Mouse (Mus musculus): ENCODE results near the gene Galnt14. TPM values are rescaled to one million over a fixed set of nuclear protein-coding genes. Genes with fewer than 3 reads are reported as not detected.
A peak's percentile ranks its signal among the peaks of the same experiment; 100 is the strongest.

Gene Galnt14
- polyA plus RNA-seq, 1 experiment = not detected

DNA sequence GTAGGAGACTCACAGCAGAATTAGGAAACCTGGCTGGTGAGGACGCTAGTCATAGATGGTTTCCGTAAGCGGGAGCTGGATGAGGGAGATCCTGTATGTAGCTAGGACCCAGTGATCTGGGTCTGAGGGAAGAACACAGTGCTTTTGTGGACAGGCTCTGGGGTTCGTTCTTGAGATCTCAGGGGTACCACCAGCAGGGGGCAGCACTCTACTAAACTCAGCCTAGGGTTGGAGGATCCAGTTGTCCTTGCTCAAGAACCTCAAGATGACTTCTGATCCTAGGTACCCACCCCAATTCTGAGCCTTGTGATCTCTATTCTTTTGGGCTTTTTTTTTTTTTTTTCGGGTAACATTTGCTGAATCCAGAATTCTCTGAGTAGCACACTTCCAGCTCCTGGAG is 137.8 kb downstream of the Galnt14 start:
- 59% methylated on average over 5 of the region's 5 CpGs for WGBS
- Histone ChIP-seq H3K4me3 (replicated peaks; ENCODE audit: control insufficient read depth, low read depth, low read length) (no peak overlapping the region), H3K4me1 (ENCODE audit: control insufficient read depth, insufficient read depth, low read length) (no peaks in the 10 kb centered on the region; the same call in 1 of the 2 replicates), H3K27ac (ENCODE audit: control insufficient read depth, insufficient read depth, low read depth, low read length, poor library complexity) (no peak overlapping the region)
- peak; percentile 65 for TF ChIP-seq CTCF (IDR thresholded peaks at IDR 0.05; ENCODE audit: control insufficient read depth, insufficient read depth, low read length)
- no peak for TF ChIP-seq POLR2A (IDR thresholded peaks at IDR 0.05; ENCODE audit: borderline replicate concordance, control insufficient read depth, low read depth, low read length)

DNA sequence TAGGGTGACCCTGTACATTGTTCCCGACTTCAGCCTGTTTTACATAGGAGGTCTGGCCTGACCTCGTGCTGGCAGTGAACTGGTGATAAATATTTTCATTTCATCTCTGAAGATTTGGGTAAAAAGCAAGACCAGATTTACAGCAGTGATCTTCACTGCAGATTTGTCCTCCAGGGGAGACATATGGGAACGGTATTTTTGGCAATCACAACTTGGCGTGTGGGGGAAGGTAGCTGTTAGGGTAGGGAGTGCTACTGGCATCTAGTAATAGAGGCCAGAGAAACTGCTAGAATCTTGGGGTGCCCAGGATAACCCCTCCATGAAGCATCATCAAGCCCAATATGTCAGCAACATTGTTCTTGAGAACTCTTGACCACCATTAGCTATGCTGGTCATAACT is 138.3 kb downstream of the Galnt14 start:
- 70% methylated on average over 4 of the region's 4 CpGs for WGBS
- no peak for TF ChIP-seq CTCF (IDR thresholded peaks at IDR 0.05; ENCODE audit: control insufficient read depth, insufficient read depth, low read length)
- TF ChIP-seq POLR2A (IDR thresholded peaks at IDR 0.05; ENCODE audit: borderline replicate concordance, control insufficient read depth, low read depth, low read length) = no peak
- no peak overlapping the region for H3K4me3 ChIP-seq (replicated peaks; ENCODE audit: control insufficient read depth, low read depth, low read length)
- no peaks in the 10 kb centered on the region; the same call in 1 of the 2 replicates for H3K4me1 ChIP-seq (ENCODE audit: control insufficient read depth, insufficient read depth, low read length)
- H3K27ac ChIP-seq (ENCODE audit: control insufficient read depth, insufficient read depth, low read depth, low read length, poor library complexity) = no peak overlapping the region

GRCm38 (mm10) chr17:73568204-73568603 is 142.0 kb downstream of the Galnt14 start:
- Histone ChIP-seq H3K27ac (ENCODE audit: control insufficient read depth, insufficient read depth, low read depth, low read length, poor library complexity) (no peak overlapping the region), H3K4me1 (ENCODE audit: control insufficient read depth, insufficient read depth, low read length) (no peaks in the 10 kb centered on the region), H3K4me3 (replicated peaks; ENCODE audit: control insufficient read depth, low read depth, low read length) (no peak overlapping the region)
- WGBS = 72% methylated on average over 9 of the region's 9 CpGs
- TF ChIP-seq POLR2A (IDR thresholded peaks at IDR 0.05; ENCODE audit: borderline replicate concordance, control insufficient read depth, low read depth, low read length) (no peak), CTCF (IDR thresholded peaks at IDR 0.05; ENCODE audit: control insufficient read depth, insufficient read depth, low read length) (no peak)

DNA sequence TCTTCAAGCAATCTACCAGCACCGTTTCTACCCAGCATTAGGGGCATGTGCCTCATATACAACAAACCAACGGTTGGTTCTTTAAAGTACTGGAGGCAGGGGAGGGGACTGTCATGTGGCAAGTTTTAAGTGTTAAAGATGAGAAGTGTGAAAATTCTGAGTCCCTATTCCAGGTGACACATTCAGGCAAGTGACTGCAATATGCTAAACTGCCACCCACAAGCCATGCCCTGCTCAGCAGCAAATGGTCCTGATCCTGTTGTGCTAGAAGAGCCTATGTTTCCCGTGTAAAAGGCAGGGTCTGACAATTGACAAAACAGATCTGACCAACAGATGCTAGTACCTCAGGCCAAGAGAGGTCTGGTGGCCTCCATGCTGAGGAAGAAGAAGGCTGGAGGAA is 149.1 kb downstream of the Galnt14 start:
- WGBS = 32% methylated on average over 3 of the region's 3 CpGs
- no peak overlapping the region for H3K27ac ChIP-seq (ENCODE audit: control insufficient read depth, insufficient read depth, low read depth, low read length, poor library complexity)
- TF ChIP-seq POLR2A (IDR thresholded peaks at IDR 0.05; ENCODE audit: borderline replicate concordance, control insufficient read depth, low read depth, low read length) = no peak
- no peaks in the 10 kb centered on the region for H3K4me1 ChIP-seq (ENCODE audit: control insufficient read depth, insufficient read depth, low read length)
- H3K4me3 ChIP-seq (replicated peaks; ENCODE audit: control insufficient read depth, low read depth, low read length) = no peak overlapping the region

DNA sequence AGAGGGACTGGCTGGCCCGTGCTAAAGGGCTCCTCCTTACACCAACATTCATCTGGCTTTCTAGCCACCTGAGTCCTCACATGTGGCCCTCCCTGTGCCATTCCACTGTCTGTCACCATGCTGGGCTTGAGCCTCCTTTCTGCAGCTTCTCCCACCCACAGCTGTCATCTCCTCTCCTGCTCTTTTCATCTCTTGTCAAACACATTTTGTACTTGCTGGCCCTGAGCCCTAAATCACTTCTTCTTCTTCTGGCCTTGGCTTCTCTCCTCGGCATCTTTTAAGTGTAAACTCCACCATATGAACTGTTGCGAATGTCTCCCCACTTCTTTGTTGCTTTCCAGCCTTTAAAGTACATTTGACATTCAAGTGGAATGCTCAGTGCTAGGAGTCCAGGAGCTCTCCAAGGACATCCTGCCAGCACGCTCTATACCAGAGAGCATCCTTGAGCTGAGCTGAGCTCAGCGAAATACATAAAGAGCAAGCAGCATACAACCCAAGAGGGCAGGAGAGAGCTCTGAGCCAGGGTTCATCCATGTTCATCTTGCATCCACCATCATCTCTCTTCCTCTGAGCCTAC is 150.0 kb downstream of the Galnt14 start:
- no peak overlapping the region for H3K4me3 ChIP-seq (replicated peaks; ENCODE audit: control insufficient read depth, low read depth, low read length)
- WGBS = 73% methylated on average over 5 of the region's 5 CpGs
- H3K27ac ChIP-seq (ENCODE audit: control insufficient read depth, insufficient read depth, low read depth, low read length, poor library complexity) = no peak overlapping the region
- TF ChIP-seq POLR2A (IDR thresholded peaks at IDR 0.05; ENCODE audit: borderline replicate concordance, control insufficient read depth, low read depth, low read length) (no peak), CTCF (IDR thresholded peaks at IDR 0.05; ENCODE audit: control insufficient read depth, insufficient read depth, low read length) (no peak)
- no peaks in the 10 kb centered on the region for H3K4me1 ChIP-seq (ENCODE audit: control insufficient read depth, insufficient read depth, low read length)

DNA sequence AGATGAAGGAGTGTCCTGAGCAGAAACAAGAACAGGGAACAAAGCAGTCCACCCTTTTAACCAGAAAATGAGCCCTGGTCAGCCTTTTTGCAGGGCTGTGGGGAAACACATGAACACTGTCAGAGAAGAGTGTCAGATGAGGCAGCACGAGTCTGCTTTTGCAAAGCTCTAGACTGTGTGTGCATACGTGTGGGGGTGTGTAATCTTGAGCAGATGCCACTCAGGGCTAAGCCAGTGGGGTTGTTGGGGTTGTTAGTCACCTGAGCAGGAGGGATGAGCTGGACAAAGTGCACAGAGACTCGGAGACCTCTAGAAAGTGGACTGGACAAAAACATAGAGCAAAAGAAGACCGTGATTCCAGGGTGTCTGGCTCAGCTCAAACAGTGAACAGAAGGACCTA is 150.8 kb downstream of the Galnt14 start:
- H3K4me1 ChIP-seq (ENCODE audit: control insufficient read depth, insufficient read depth, low read length) = no peaks in the 10 kb centered on the region
- TF ChIP-seq CTCF (IDR thresholded peaks at IDR 0.05; ENCODE audit: control insufficient read depth, insufficient read depth, low read length) (no peak), POLR2A (IDR thresholded peaks at IDR 0.05; ENCODE audit: borderline replicate concordance, control insufficient read depth, low read depth, low read length) (no peak)
- WGBS = 62% methylated on average over 4 of the region's 4 CpGs
- H3K27ac ChIP-seq (ENCODE audit: control insufficient read depth, insufficient read depth, low read depth, low read length, poor library complexity) = no peak overlapping the region
- H3K4me3 ChIP-seq (replicated peaks; ENCODE audit: control insufficient read depth, low read depth, low read length) = no peak overlapping the region

GRCm38 (mm10) chr17:73557101-73557500 is 153.2 kb downstream of the Galnt14 start:
- Histone ChIP-seq H3K27ac (ENCODE audit: control insufficient read depth, insufficient read depth, low read depth, low read length, poor library complexity) (no peak overlapping the region), H3K4me1 (ENCODE audit: control insufficient read depth, insufficient read depth, low read length) (no peaks in the 10 kb centered on the region), H3K4me3 (replicated peaks; ENCODE audit: control insufficient read depth, low read depth, low read length) (no peak overlapping the region)
- 71% methylated on average over 3 of the region's 3 CpGs for WGBS
- no peak for TF ChIP-seq CTCF (IDR thresholded peaks at IDR 0.05; ENCODE audit: control insufficient read depth, insufficient read depth, low read length)
- TF ChIP-seq POLR2A (IDR thresholded peaks at IDR 0.05; ENCODE audit: borderline replicate concordance, control insufficient read depth, low read depth, low read length) = no peak

DNA sequence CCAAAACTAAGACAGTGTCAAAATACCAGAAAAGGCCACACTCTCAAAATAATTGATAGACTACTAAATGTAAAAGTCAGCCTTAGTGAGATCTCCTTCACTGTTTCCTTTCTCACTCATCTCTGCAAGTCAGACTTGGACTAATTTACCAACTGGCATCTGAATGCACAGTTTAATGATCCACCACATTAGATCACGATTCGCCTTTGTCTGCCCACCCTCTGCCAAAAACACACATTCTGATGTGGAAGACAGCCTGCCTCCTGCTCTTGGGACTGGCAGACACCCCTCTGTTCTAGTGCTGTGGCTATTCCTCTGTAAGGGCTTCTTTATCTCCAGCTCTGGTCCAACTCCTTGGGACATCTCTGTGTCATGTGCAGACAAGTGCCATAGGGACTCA is 153.8 kb downstream of the Galnt14 start:
- TF ChIP-seq CTCF (IDR thresholded peaks at IDR 0.05; ENCODE audit: control insufficient read depth, insufficient read depth, low read length) (no peak), POLR2A (IDR thresholded peaks at IDR 0.05; ENCODE audit: borderline replicate concordance, control insufficient read depth, low read depth, low read length) (no peak)
- no peaks in the 10 kb centered on the region for H3K4me1 ChIP-seq (ENCODE audit: control insufficient read depth, insufficient read depth, low read length)
- 75% methylated on average over 2 of the region's 2 CpGs for WGBS
- H3K27ac ChIP-seq (ENCODE audit: control insufficient read depth, insufficient read depth, low read depth, low read length, poor library complexity) = no peak overlapping the region
- no peak overlapping the region for H3K4me3 ChIP-seq (replicated peaks; ENCODE audit: control insufficient read depth, low read depth, low read length)

DNA sequence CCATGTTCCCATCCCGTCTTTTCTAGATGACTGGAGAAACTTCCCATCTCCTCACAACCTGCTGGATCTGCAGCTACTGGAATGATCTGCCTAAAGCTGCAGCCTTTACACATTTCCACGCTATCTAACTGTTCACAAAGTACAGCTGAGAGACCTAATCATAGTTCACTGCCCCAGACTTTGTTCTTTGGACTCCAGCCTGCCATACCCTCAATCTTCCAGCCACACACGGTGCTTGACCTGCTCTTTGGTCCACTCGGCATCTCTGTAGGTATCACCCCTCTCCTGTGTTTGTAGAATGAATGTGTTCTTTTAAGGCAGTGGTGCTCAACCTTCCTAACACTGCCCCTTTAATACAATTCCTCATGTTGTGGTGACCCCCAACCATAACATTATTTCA is 155.6 kb downstream of the Galnt14 start:
- Histone ChIP-seq H3K27ac (ENCODE audit: control insufficient read depth, insufficient read depth, low read depth, low read length, poor library complexity) (no peak overlapping the region), H3K4me3 (replicated peaks; ENCODE audit: control insufficient read depth, low read depth, low read length) (no peak overlapping the region), H3K4me1 (ENCODE audit: control insufficient read depth, insufficient read depth, low read length) (no peaks in the 10 kb centered on the region)
- no peak for TF ChIP-seq CTCF (IDR thresholded peaks at IDR 0.05; ENCODE audit: control insufficient read depth, insufficient read depth, low read length)
- no peak for TF ChIP-seq POLR2A (IDR thresholded peaks at IDR 0.05; ENCODE audit: borderline replicate concordance, control insufficient read depth, low read depth, low read length)
- 75% methylated on average over 4 of the region's 4 CpGs for WGBS
